Mouse (Mus musculus): ENCODE data around the gene Tm7sf2.

DNA sequence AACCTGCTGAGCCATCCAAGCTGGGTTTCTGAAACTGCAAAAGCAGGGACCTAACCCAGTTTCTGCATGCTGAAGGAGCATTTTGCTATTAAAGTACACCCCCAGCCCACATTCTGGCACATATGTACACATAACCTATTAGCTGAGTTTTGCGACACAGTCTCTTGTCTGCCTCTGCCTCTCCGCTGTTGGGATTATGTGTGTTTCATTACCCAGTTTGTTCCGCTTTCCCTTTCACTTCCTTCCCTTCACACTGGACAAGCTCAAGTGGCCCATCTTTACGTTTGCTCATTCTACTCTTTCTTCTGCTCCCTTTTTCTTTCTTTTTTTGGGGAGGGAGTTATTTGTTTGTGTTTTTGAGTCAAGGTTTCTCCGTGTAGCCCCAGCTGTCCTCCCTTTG lies 5.7 kb upstream of the Tm7sf2 start:
- TF ChIP-seq CTCF (IDR thresholded peaks at IDR 0.05; ENCODE audit: low read depth, low read length) (no peak), GATA1 (IDR thresholded peaks at IDR 0.05; ENCODE audit: borderline replicate concordance, low read length) (no peak)

Data from G1E (cell line).